Mouse (Mus musculus): ENCODE results near the gene Cacna1i. TPM values are rescaled to one million over a fixed set of nuclear protein-coding genes. Genes with fewer than 3 reads are reported as not detected.

The Cacna1i gene
- total RNA-seq, 1 experiment from 2014 or later = not detected

DNA sequence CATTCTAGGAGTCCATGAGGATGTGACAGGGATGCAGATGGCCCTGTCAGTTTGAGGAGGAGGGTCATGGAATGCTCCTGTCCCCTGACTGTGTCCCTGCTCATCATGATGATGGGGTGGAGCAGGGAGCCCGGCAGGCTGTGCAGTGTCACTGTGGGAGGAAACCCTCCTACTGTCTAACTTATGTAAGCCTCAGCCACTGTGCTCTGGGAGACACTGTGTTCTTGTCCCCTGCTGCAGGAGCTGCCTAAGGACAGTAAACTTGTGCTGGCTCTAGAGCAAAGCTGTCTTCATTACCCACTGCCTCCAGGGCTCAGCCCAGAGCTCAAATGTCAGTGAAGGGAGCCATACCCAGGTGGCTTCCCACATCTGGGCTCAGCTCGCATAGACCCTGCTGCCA, 131.1 kb downstream of the Cacna1i start:
- ATAC-seq (replicated peaks in 1 of 2; ENCODE audit: insufficient read depth in 1 of 2, low FRiP score in 2 of 2, low TSS enrichment in 1 of 2, low read depth in 1 of 2, poor library complexity in 2 of 2, severe bottlenecking in 2 of 2) = no peak

- ATAC-seq (replicated peaks in 1 of 2; ENCODE audit: insufficient read depth in 1 of 2, low FRiP score in 2 of 2, low TSS enrichment in 1 of 2, low read depth in 1 of 2, poor library complexity in 2 of 2, severe bottlenecking in 2 of 2) = no peak
These were observed 143.3 kb downstream of the Cacna1i start for GRCm38 (mm10) chr15:80430324-80430723.

DNA sequence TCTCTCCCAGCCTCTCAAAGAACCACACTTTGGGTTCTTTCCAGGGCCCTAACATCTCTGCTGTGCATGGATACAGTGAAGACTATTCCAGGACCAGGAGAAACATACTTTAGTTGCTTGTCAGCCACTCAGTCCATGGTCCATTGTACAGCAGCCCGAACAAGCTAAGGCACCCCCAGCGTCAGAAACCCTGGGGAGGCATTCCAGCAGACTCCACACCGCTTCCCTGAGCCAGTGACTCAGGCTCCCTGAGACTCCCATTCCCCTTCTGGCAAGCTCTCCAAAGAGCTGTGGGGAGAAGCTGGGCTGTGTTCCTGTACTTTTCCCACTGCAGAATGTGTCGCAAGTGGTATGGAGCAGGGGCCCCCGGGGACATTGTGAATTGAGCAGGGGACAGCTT, 149.9 kb downstream of the Cacna1i start:
- ATAC-seq (replicated peaks in 1 of 2; ENCODE audit: insufficient read depth in 1 of 2, low FRiP score in 2 of 2, low TSS enrichment in 1 of 2, low read depth in 1 of 2, poor library complexity in 2 of 2, severe bottlenecking in 2 of 2) = no peak

GRCm38 (mm10) chr15:80437996-80438395, 151.0 kb downstream of the Cacna1i start:
- no peak for ATAC-seq (replicated peaks in 1 of 2; ENCODE audit: insufficient read depth in 1 of 2, low FRiP score in 2 of 2, low TSS enrichment in 1 of 2, low read depth in 1 of 2, poor library complexity in 2 of 2, severe bottlenecking in 2 of 2)

- no peak for ATAC-seq (replicated peaks in 1 of 2; ENCODE audit: insufficient read depth in 1 of 2, low FRiP score in 2 of 2, low TSS enrichment in 1 of 2, low read depth in 1 of 2, poor library complexity in 2 of 2, severe bottlenecking in 2 of 2)
These were observed 151.4 kb downstream of the Cacna1i start for GRCm38 (mm10) chr15:80438423-80438822.

GRCm38 (mm10) chr15:80440195-80440594, 153.2 kb downstream of the Cacna1i start:
- no peak for ATAC-seq (replicated peaks in 1 of 2; ENCODE audit: insufficient read depth in 1 of 2, low FRiP score in 2 of 2, low TSS enrichment in 1 of 2, low read depth in 1 of 2, poor library complexity in 2 of 2, severe bottlenecking in 2 of 2)

- ATAC-seq (replicated peaks in 1 of 2; ENCODE audit: insufficient read depth in 1 of 2, low FRiP score in 2 of 2, low TSS enrichment in 1 of 2, low read depth in 1 of 2, poor library complexity in 2 of 2, severe bottlenecking in 2 of 2) = no peak
These were observed 159.1 kb downstream of the Cacna1i start for GRCm38 (mm10) chr15:80445956-80446687.

Other genes starting within 250 kb of the Cacna1i start
- gene Syngr1, start 195.9 kb upstream of the Cacna1i start, total RNA-seq (2017) = 0.89 and 5.7 TPM in 2 replicates
- gene Rpl3, start 195.4 kb upstream of the Cacna1i start, total RNA-seq (2017) = 3,283 and 3,286 TPM in 2 replicates
- 17.1 TPM in 2 replicates for gene Tab1, start 154.1 kb upstream of the Cacna1i start, total RNA-seq (2017)
- not detected in 2 replicates for gene Mgat3, start 113.5 kb upstream of the Cacna1i start, total RNA-seq (2017)
- gene Mief1, start 53.2 kb upstream of the Cacna1i start, total RNA-seq (2017) = 25.9 and 28.0 TPM in 2 replicates
- gene AC140267.1, start 51.4 kb upstream of the Cacna1i start, total RNA-seq (2017) = not detected in 2 replicates
- gene Atf4, start 32.1 kb upstream of the Cacna1i start, total RNA-seq (2017) = 332 and 415 TPM in 2 replicates
- 22.0 and 48.2 TPM in 2 replicates for gene Rps19bp1, start 22.9 kb upstream of the Cacna1i start, total RNA-seq (2017)